Mouse (Mus musculus) layer of hippocampus, adult 2 months (tissue): ENCODE data around the gene Id2. TPM values are rescaled to one million over a fixed set of nuclear protein-coding genes. Genes with fewer than 3 reads are reported as not detected.

Experiments used
- DNase-seq, 2 experiments: peaks; one replicate each; pipeline ENCODE4 v3.0.0; 2022; ENCODE audit warnings: low spot score in 2 of 2
- H3K27ac ChIP-seq: fragments of 200-600 bp; 2 replicates; pipeline ENCODE4 v1.8.1; 2022
- H3K4me3 ChIP-seq: fragments of 200-600 bp; 2 replicates; pipeline ENCODE4 v1.8.1; 2022; ENCODE audit warnings: mild to moderate bottlenecking
- CTCF ChIP-seq: fragments of 200-600 bp; conservative IDR thresholded peaks from 2 replicates; pipeline ENCODE4 v1.8.1; 2022; ENCODE audit warnings: antibody characterized with exemption, mild to moderate bottlenecking, moderate library complexity
- total RNA-seq, 2 experiments: library from RNA; stranded (reverse); gene quantifications; 2 replicates each; pipeline ENCODE4 v1.2.3; 2021

Id2 gene
- total RNA-seq, 2 experiments from 2014 or later, result 97.6 to 98.3 TPM

GRCm38 (mm10) chr12:25100411-25101217 is 3.7 kb upstream of the Id2 start:
- peak; percentile 49 for TF ChIP-seq CTCF
- H3K4me3 ChIP-seq, result peak overlapping the region; percentile 71
- peak; percentile 60 to 62 for DNase-seq
- H3K27ac ChIP-seq, result peak overlapping the region; percentile 96

- Histone ChIP-seq H3K4me3 (peak overlapping the region; percentile 71), H3K27ac (peak overlapping the region; percentile 96)
- DNase-seq, result no peak
- TF ChIP-seq CTCF, result no peak
Observed at GRCm38 (mm10) chr12:25099563-25100408, 2.8 kb upstream of the Id2 start.

DNA sequence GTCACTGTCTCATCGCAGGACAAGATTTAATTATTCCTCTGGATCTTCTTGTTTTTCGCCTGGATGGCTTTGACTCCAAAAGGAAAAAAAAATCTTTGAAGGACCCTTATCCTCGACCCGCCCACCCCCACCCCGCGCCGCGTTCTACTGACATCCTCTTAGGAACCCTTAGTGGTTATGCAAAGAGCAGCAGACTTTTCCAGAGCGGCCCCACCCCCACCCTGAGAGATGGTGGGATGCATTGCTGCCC is 2.3 kb upstream of the Id2 start:
- DNase-seq, result no peak
- TF ChIP-seq CTCF, result no peak
- Histone ChIP-seq H3K4me3 (peak overlapping the region; percentile 71), H3K27ac (peak overlapping the region; percentile 96)

- H3K27ac ChIP-seq, result peak overlapping the region; percentile 96
- no peak for TF ChIP-seq CTCF
- DNase-seq, result peak; percentile 86 to 89
- peak overlapping the region; percentile 71 for H3K4me3 ChIP-seq
Observed at GRCm38 (mm10) chr12:25098561-25099312, 1.8 kb upstream of the Id2 start.

GRCm38 (mm10) chr12:25098161-25098550 is 1.2 kb upstream of the Id2 start:
- Histone ChIP-seq H3K4me3 (peak overlapping the region; percentile 92), H3K27ac (peak overlapping the region; percentile 96)
- no peak for DNase-seq
- TF ChIP-seq CTCF, result no peak

DNA sequence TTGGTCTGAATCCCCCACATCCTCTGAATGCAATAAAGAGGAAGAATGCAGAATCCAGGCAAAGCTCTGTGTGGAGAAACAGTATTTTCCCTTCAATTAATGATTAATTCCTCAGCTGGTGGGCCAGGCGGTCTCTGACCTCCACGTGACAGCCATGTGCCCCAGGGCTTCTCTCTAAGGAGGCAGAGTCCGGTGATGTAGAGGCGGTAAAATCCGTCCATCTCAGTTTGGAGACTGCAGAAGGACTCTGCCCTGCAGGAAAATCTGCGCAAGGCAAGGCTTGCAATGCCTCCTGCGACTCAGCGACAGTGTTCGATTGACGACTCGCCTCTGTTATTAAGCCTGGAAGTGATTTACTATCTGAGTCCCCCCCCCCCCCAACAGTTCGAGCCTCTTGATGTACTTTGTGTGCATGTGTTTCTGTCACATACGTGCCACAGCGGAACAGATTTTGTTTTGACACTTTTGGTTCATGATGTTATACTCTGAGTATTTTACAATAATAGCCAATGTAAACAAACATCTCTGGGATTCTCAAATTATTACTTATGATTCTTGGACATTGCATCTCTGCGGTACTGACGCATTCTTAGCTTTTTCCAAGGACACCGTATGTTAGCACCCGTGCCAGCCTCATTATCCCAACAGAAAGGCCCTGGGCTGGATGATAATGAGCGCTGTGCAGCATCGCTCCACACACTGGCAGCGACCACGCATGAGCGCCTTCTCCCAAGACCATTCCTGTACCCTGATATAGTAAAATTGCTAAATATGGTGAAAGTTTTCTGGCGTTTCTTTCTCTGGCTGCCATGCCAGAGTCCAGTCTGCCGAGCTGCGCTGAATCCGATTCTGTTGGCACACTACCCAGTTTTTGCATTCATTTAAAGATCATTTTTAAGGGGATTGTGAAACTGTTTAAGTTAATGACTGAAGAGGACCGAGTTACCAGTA is 545 bp upstream of the Id2 start:
- DNase-seq, result peak in 1 of 2 experiments; percentile 11
- H3K4me3 ChIP-seq, result peak overlapping the region; percentile 92
- no peak for TF ChIP-seq CTCF
- peak overlapping the region; percentile 96 for H3K27ac ChIP-seq

- no peak for TF ChIP-seq CTCF
- no peak for DNase-seq
- Histone ChIP-seq H3K27ac (peak overlapping the region; percentile 96), H3K4me3 (peak overlapping the region; percentile 92)
Observed at GRCm38 (mm10) chr12:25096640-25097051, 294 bp downstream of the Id2 start.

- peak; percentile 93 to 98 for DNase-seq
- H3K27ac ChIP-seq, result peak overlapping the region; percentile 96
- TF ChIP-seq CTCF, result no peak; the same call in 1 of the 2 replicates
- peak overlapping the region; percentile 92 for H3K4me3 ChIP-seq
Observed at GRCm38 (mm10) chr12:25095974-25096639, 833 bp downstream of the Id2 start.

DNA sequence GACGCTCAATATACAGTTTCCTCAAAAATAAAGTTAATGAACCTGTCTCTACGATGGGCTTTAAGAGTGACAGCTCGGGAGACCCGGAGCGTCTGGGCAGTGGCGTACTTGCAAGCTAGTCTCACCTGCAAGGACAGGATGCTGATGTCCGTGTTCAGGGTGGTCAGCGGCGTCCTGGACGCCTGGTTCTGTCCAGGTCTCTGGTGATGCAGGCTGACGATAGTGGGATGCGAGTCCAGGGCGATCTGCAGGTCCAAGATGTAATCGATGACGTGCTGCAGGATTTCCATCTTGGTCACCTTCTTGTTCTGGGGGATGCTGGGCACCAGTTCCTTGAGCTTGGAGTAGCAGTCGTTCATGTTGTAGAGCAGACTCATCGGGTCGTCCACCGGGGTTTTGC is 1.4 kb downstream of the Id2 start:
- DNase-seq, result no peak
- H3K4me3 ChIP-seq, result peak overlapping the region; percentile 92

GRCm38 (mm10) chr12:25094621-25095521 is 2.1 kb downstream of the Id2 start:
- peak in 1 of 2 experiments; percentile 10 for DNase-seq
- Histone ChIP-seq H3K4me3 (peak overlapping the region; percentile 92), H3K27ac (peak overlapping the region; percentile 88)
- TF ChIP-seq CTCF, result peak; percentile 45

More for the DNA sequence above, 1.4 kb downstream of the Id2 start:
- no peak for TF ChIP-seq CTCF
- H3K27ac ChIP-seq, result peak overlapping the region; percentile 88
